Comparison of ENCODE assay signal across 11 mouse cellular contexts in genomic region chr3:88625531-88625930, GRCm38 (mm10). TPM values are rescaled to one million over a fixed set of nuclear protein-coding genes. Genes with fewer than 3 reads are reported as not detected.
DNase-seq lines count a peak whose midpoint lies in the region; ATAC-seq and TF ChIP-seq lines count a peak whose summit lies in the region.
"Had no signal": no experiment of that assay in that cellular context is flagged by ENCODE, and none has a peak within 500 bp of the region (broad histone marks: within the 10 kb centered on the region; RNA-seq: fewer than 3 reads in every experiment).

No protein-coding gene starts in this region.

- TF ChIP-seq EP300 in heart, adult 2 months (IDR thresholded peaks at IDR 0.05; ENCODE audit: insufficient read depth, low read depth, low read length), result no peak

- H3K4me1 ChIP-seq in heart, adult 2 months (ENCODE audit: control insufficient read depth, insufficient read depth, low read length), result peaks cover 47% of the 10 kb centered on the region
- H3K4me1 ChIP-seq in heart, embryonic 11.5 days (ENCODE audit: control insufficient read depth, insufficient read depth, low read length), result peaks cover 63% of the 10 kb centered on the region
- peaks cover 24% of the 10 kb centered on the region for H3K4me1 ChIP-seq in lung, embryonic 14.5 days (ENCODE audit: insufficient read depth)
- H3K4me1 ChIP-seq in hindbrain, embryonic 16.5 days (ENCODE audit: control insufficient read depth, insufficient read depth, low read depth, low read length), result peaks cover 33% of the 10 kb centered on the region
- peaks cover 42% of the 10 kb centered on the region for H3K4me1 ChIP-seq in stomach, embryonic 15.5 days

- ATAC-seq in heart, embryonic 11.5 days (replicated peaks; ENCODE audit: insufficient number of reproducible peaks, low FRiP score, low TSS enrichment), result no peak
- no peak for ATAC-seq in lung, embryonic 14.5 days (ENCODE audit: insufficient read depth)
- ATAC-seq in hindbrain, embryonic 16.5 days, result no peak
- ATAC-seq in stomach, embryonic 15.5 days (ENCODE audit: insufficient read depth, low FRiP score, low read depth), result no peak
- ATAC-seq in erythroid progenitor cell, adult 5-6 weeks (replicated peaks; ENCODE audit: low FRiP score, poor library complexity, severe bottlenecking), result no peak

- 0 out of 2 replicates have a peak overlapping the region, but pooled peaks have one; percentile 1 for H3K4me3 ChIP-seq in heart, adult 2 months
- no peak overlapping the region for H3K4me3 ChIP-seq in heart, embryonic 11.5 days (ENCODE audit: low read depth, low read length)
- no peak overlapping the region for H3K4me3 ChIP-seq in lung, embryonic 14.5 days (ENCODE audit: low read depth, low read length)
- H3K4me3 ChIP-seq in hindbrain, embryonic 16.5 days (ENCODE audit: low read length), result no peak overlapping the region
- no peak overlapping the region for H3K4me3 ChIP-seq in stomach, embryonic 15.5 days (replicated peaks)

- no peak for DNase-seq in heart, adult 2 months
- no peak for DNase-seq in lung, embryonic 14.5 days
- DNase-seq in lung, postnatal 4 days, result no peak
- DNase-seq in cerebellum, adult 9-10 months, result no peak
- DNase-seq: kidney, adult 18-20 months had no signal

- TF ChIP-seq CTCF in heart, adult 2 months (IDR thresholded peaks at IDR 0.05), result no peak
- no peak for TF ChIP-seq CTCF in lung, embryonic 14.5 days (IDR thresholded peaks at IDR 0.05; ENCODE audit: low read depth)

- peaks cover 12% of the 10 kb centered on the region for H3K79me2 ChIP-seq in heart, adult 2 months (replicated peaks; ENCODE audit: control insufficient read depth, insufficient read depth, low read length)

- intact Hi-C loops in heart, adult 2 months (cut with DNase I), result no loop called here

- H3K27me3 ChIP-seq in heart, adult 2 months (ENCODE audit: control insufficient read depth, insufficient read depth, low read length), result no peaks in the 10 kb centered on the region
- H3K27me3 ChIP-seq in heart, embryonic 11.5 days (ENCODE audit: control insufficient read depth, insufficient read depth, low read length), result no peaks in the 10 kb centered on the region
- no peaks in the 10 kb centered on the region for H3K27me3 ChIP-seq in lung, embryonic 14.5 days (ENCODE audit: insufficient read depth, low read length)
- no peaks in the 10 kb centered on the region for H3K27me3 ChIP-seq in hindbrain, embryonic 16.5 days (replicated peaks; ENCODE audit: control insufficient read depth, insufficient read depth, low read length)
- H3K27me3 ChIP-seq in stomach, embryonic 15.5 days (replicated peaks), result no peaks in the 10 kb centered on the region

- peak overlapping the region; percentile 97 for H3K27ac ChIP-seq in heart, adult 2 months
- no peak overlapping the region for H3K27ac ChIP-seq in heart, embryonic 11.5 days (ENCODE audit: low read depth, low read length)
- peak overlapping the region; percentile 99; the same call in 1 of the 2 replicates for H3K27ac ChIP-seq in lung, embryonic 14.5 days (ENCODE audit: low read depth)
- H3K27ac ChIP-seq in hindbrain, embryonic 16.5 days (ENCODE audit: low read depth, low read length), result peak overlapping the region; percentile 95
- H3K27ac ChIP-seq in stomach, embryonic 15.5 days, result peak overlapping the region; percentile 97; the same call in 1 of the 2 replicates

- 70% methylated on average over 7 of the region's 7 CpGs for whole genome bisulfite sequencing in heart, adult 2 months
- 84% methylated on average over 7 of the region's 7 CpGs for WGBS in heart, embryonic 11.5 days (ENCODE audit: insufficient replicate concordance)
- 82% methylated on average over 7 of the region's 7 CpGs for WGBS in lung, embryonic 14.5 days
- WGBS in hindbrain, embryonic 16.5 days, result 89% methylated on average over 7 of the region's 7 CpGs
- 89% methylated on average over 7 of the region's 7 CpGs for WGBS in stomach, embryonic 15.5 days

- TF ChIP-seq POLR2A in heart, adult 2 months (IDR thresholded peaks at IDR 0.05; ENCODE audit: insufficient read depth, low read depth, low read length), result no peak

- H3K4me2 ChIP-seq in heart, embryonic 11.5 days, result no peak overlapping the region
- H3K4me2 ChIP-seq in lung, embryonic 14.5 days, result no peak overlapping the region
- no peak overlapping the region; the same call in 1 of the 2 replicates for H3K4me2 ChIP-seq in hindbrain, embryonic 16.5 days (ENCODE audit: low read length)
- no peak overlapping the region for H3K4me2 ChIP-seq in stomach, embryonic 15.5 days

- no peaks in the 10 kb centered on the region for H3K9me3 ChIP-seq in heart, embryonic 11.5 days (replicated peaks; ENCODE audit: control insufficient read depth, low read length)
- no peaks in the 10 kb centered on the region for H3K9me3 ChIP-seq in lung, embryonic 14.5 days (ENCODE audit: low read depth, low read length)
- H3K9me3 ChIP-seq in hindbrain, embryonic 16.5 days (ENCODE audit: control insufficient read depth, low read length), result no peaks in the 10 kb centered on the region
- H3K9me3 ChIP-seq in stomach, embryonic 15.5 days, result no peaks in the 10 kb centered on the region

- H3K9ac ChIP-seq in heart, adult 2 months (ENCODE audit: low read depth, low read length), result no peak overlapping the region
- no peak overlapping the region for H3K9ac ChIP-seq in heart, embryonic 11.5 days (ENCODE audit: low read depth, low read length)
- no peak overlapping the region for H3K9ac ChIP-seq in lung, embryonic 14.5 days
- no peak overlapping the region; the same call in 1 of the 2 replicates for H3K9ac ChIP-seq in hindbrain, embryonic 16.5 days (ENCODE audit: low read depth, low read length)
- no peak overlapping the region for H3K9ac ChIP-seq in stomach, embryonic 15.5 days

- peaks cover 18% of the 10 kb centered on the region for H3K36me3 ChIP-seq in heart, adult 2 months (ENCODE audit: control insufficient read depth, insufficient read depth, low read length)
- 0 out of 2 replicates have a peak, but pooled peaks cover 9% of the 10 kb centered on the region for H3K36me3 ChIP-seq in heart, embryonic 11.5 days (ENCODE audit: control insufficient read depth, insufficient read depth, low read length)
- peaks cover 50% of the 10 kb centered on the region for H3K36me3 ChIP-seq in lung, embryonic 14.5 days (ENCODE audit: insufficient read depth)
- H3K36me3 ChIP-seq in hindbrain, embryonic 16.5 days (ENCODE audit: control insufficient read depth, insufficient read depth, low read length), result peaks cover 8% of the 10 kb centered on the region
- peaks cover 16% of the 10 kb centered on the region for H3K36me3 ChIP-seq in stomach, embryonic 15.5 days

RNA-seq across cellular contexts. Expression of gene Arhgef2, which starts 19.8 kb away (rescaled TPM):
- total RNA-seq in heart, adult 2 months (2021), result 10 to 100 TPM; 37.3 to 37.5 TPM
- 51.0 and 53.4 TPM in 2 replicates for polyA plus RNA-seq in heart, adult 2 months (2012; rRNA removed)
- 91.4 and 102 TPM in 2 replicates for polyA plus RNA-seq in heart, embryonic 11.5 days (2014; fragmentation: Nextera tagmentation; extraction: Ambion mirVana)
- polyA plus RNA-seq in lung, embryonic 14.5 days (2014; fragmentation: Nextera tagmentation; extraction: Ambion mirVana), result 115 and 127 TPM in 2 replicates
- 79.0 and 104 TPM in 2 replicates for polyA plus RNA-seq in hindbrain, embryonic 16.5 days (2015; fragmentation: Nextera tagmentation; extraction: Ambion mirVana)
- polyA plus RNA-seq in stomach, embryonic 15.5 days (2015; fragmentation: Nextera tagmentation; extraction: Ambion mirVana), result 77.1 and 78.7 TPM in 2 replicates
- total RNA-seq in erythroid progenitor cell, adult 5-6 weeks (2015; ENCODE audit: low replicate concordance), result 17.7 and 23.9 TPM in 2 replicates
- 12.7 and 15.7 TPM in 2 replicates for total RNA-seq in erythroid progenitor cell, adult 5-6 weeks (2017; ENCODE audit: low replicate concordance)

RNA-seq across cellular contexts. Expression of gene Rxfp4, which starts 27.4 kb away (rescaled TPM):
- total RNA-seq in heart, adult 2 months (2021), result not detected
- polyA plus RNA-seq in heart, adult 2 months (2012; rRNA removed), result 0.41 TPM in 1 of 2 replicates, not detected in the other
- polyA plus RNA-seq in heart, embryonic 11.5 days (2014; fragmentation: Nextera tagmentation; extraction: Ambion mirVana), result not detected in 2 replicates
- not detected in 2 replicates for polyA plus RNA-seq in lung, embryonic 14.5 days (2014; fragmentation: Nextera tagmentation; extraction: Ambion mirVana)
- polyA plus RNA-seq in hindbrain, embryonic 16.5 days (2015; fragmentation: Nextera tagmentation; extraction: Ambion mirVana), result not detected in 2 replicates
- polyA plus RNA-seq in stomach, embryonic 15.5 days (2015; fragmentation: Nextera tagmentation; extraction: Ambion mirVana), result not detected in 2 replicates
- total RNA-seq in erythroid progenitor cell, adult 5-6 weeks (2015; ENCODE audit: low replicate concordance), result not detected in 2 replicates
- total RNA-seq in erythroid progenitor cell, adult 5-6 weeks (2017; ENCODE audit: low replicate concordance), result not detected in 2 replicates
- total RNA-seq: liver, adult 2 months had no signal
- polyA plus RNA-seq: liver, adult 2 months; small intestine, adult 2 months had no signal

RNA-seq across cellular contexts. Expression of gene Ssr2, which starts 49.9 kb away (rescaled TPM):
- 10 to 100 TPM; 65.3 to 67.6 TPM for total RNA-seq in heart, adult 2 months (2021)
- polyA plus RNA-seq in heart, adult 2 months (2012; rRNA removed), result 80.0 and 115 TPM in 2 replicates
- 206 and 229 TPM in 2 replicates for polyA plus RNA-seq in heart, embryonic 11.5 days (2014; fragmentation: Nextera tagmentation; extraction: Ambion mirVana)
- 278 and 285 TPM in 2 replicates for polyA plus RNA-seq in lung, embryonic 14.5 days (2014; fragmentation: Nextera tagmentation; extraction: Ambion mirVana)
- 133 and 167 TPM in 2 replicates for polyA plus RNA-seq in hindbrain, embryonic 16.5 days (2015; fragmentation: Nextera tagmentation; extraction: Ambion mirVana)
- polyA plus RNA-seq in stomach, embryonic 15.5 days (2015; fragmentation: Nextera tagmentation; extraction: Ambion mirVana), result 339 and 359 TPM in 2 replicates
- 97.7 and 101 TPM in 2 replicates for total RNA-seq in erythroid progenitor cell, adult 5-6 weeks (2015; ENCODE audit: low replicate concordance)
- total RNA-seq in erythroid progenitor cell, adult 5-6 weeks (2017; ENCODE audit: low replicate concordance), result 23.9 and 50.2 TPM in 2 replicates
